Mouse (Mus musculus) hematopoietic stem cell, adult 5-6 weeks (primary cell): ENCODE measurements around the gene Kif13a. TPM values are rescaled to one million over a fixed set of nuclear protein-coding genes. Genes with fewer than 3 reads are reported as not detected.

Source experiments
- ATAC-seq, 2 experiments: fragments of 125-278 bp in 1 of 2; replicated peaks in 1 of 2; 2 replicates each; pipeline ENCODE4 v1.8.0; 2016 to 2017; ENCODE audit warnings: inconsistent platforms in 2 of 2, mild to moderate bottlenecking in 2 of 2, moderate number of reproducible peaks in 2 of 2, low read depth in 1 of 2, moderate TSS enrichment in 1 of 2; ENCODE audit not compliant: low FRiP score in 2 of 2, poor library complexity in 2 of 2, severe bottlenecking in 2 of 2, insufficient read depth in 1 of 2, low TSS enrichment in 1 of 2
- total RNA-seq: library from RNA; stranded (forward); fragments of 172-1452, 232-1000 nt; gene quantifications from 2 replicates; pipeline ENCODE4 v1.2.3, GENCODE M21; 2017

Gene Kif13a
- total RNA-seq, 1 experiment from 2014 or later: 54.7 TPM

- ATAC-seq: no peak
These were observed 199.7 kb downstream of the Kif13a start for GRCm38 (mm10) chr13:46729998-46730397.

GRCm38 (mm10) chr13:46728411-46728810 is 201.3 kb downstream of the Kif13a start:
- ATAC-seq: no peak

- peak; percentile 93 to 96 for ATAC-seq
These were observed 201.8 kb downstream of the Kif13a start, which contains the start of gene Nup153 for GRCm38 (mm10) chr13:46727837-46728268. Gene Nup153 (minus strand): TSS chr13:46727940.

GRCm38 (mm10) chr13:46727038-46727836 is 202.4 kb downstream of the Kif13a start:
- peak; percentile 8 to 52; a peak in 2 of 4 replicates for ATAC-seq

GRCm38 (mm10) chr13:46726288-46727037 is 203.2 kb downstream of the Kif13a start:
- ATAC-seq: no peak

- ATAC-seq: no peak
These were observed 204.4 kb downstream of the Kif13a start for GRCm38 (mm10) chr13:46725227-46725626.

GRCm38 (mm10) chr13:46724371-46724770 is 205.3 kb downstream of the Kif13a start:
- ATAC-seq: no peak

GRCm38 (mm10) chr13:46721009-46721408 is 208.7 kb downstream of the Kif13a start:
- no peak for ATAC-seq

- no peak for ATAC-seq
These were observed 210.7 kb downstream of the Kif13a start for GRCm38 (mm10) chr13:46718893-46719400.

GRCm38 (mm10) chr13:46715976-46716639 is 213.6 kb downstream of the Kif13a start:
- no peak for ATAC-seq

- no peak for ATAC-seq
These were observed 216.2 kb downstream of the Kif13a start for GRCm38 (mm10) chr13:46713486-46713885.

GRCm38 (mm10) chr13:46703138-46703537 is 226.5 kb downstream of the Kif13a start:
- no peak; a peak in 1 of 4 replicates for ATAC-seq

- ATAC-seq: no peak
These were observed 228.2 kb downstream of the Kif13a start for GRCm38 (mm10) chr13:46701486-46701885.

- ATAC-seq: no peak
These were observed 230.3 kb downstream of the Kif13a start for GRCm38 (mm10) chr13:46699372-46699771.
